Mouse (Mus musculus): ENCODE measurements around the gene Gm49353. TPM values are rescaled to one million over a fixed set of nuclear protein-coding genes. Genes with fewer than 3 reads are reported as not detected.

Gene Gm49353
- not detected for polyA plus RNA-seq (2017; shearing (Covaris generic))

GRCm38 (mm10) chr10:29198642-29199041, at the start of gene Gm49353:
TSS of gene Gm49353 (plus strand) at chr10:29198954.

GRCm38 (mm10) chr10:29211453-29211852, 12.7 kb downstream of the Gm49353 start, which contains the start of gene 9330159F19Rik:
TSS of gene 9330159F19Rik (plus strand) at chr10:29211606.

Other genes starting within 250 kb of the Gm49353 start
- gene 2310057J18Rik, start 212.7 kb upstream of the Gm49353 start, polyA plus RNA-seq (2017; shearing (Covaris generic)), result not detected
- not detected for gene Soga3, start 55.1 kb upstream of the Gm49353 start, polyA plus RNA-seq (2017; shearing (Covaris generic))
- 0.15 TPM for gene 9330159F19Rik, start 12.7 kb downstream of the Gm49353 start, polyA plus RNA-seq (2017; shearing (Covaris generic))
- 14.1 TPM for gene Echdc1, start 114.2 kb downstream of the Gm49353 start, polyA plus RNA-seq (2017; shearing (Covaris generic))
- gene Rnf146, start 163.5 kb downstream of the Gm49353 start, polyA plus RNA-seq (2017; shearing (Covaris generic)), result 99.7 TPM